Mouse (Mus musculus) stomach, postnatal 0 days (tissue): Measurements from ENCODE around the gene Hdac7. TPM values are rescaled to one million over a fixed set of nuclear protein-coding genes. Genes with fewer than 3 reads are reported as not detected.

ENCODE experiments used
- ATAC-seq: fragments of 200-750 bp; cut with Nextera tagmentation; 2 replicates; pipeline ENCODE4 v1.8.0; 2017; ENCODE audit not compliant: low FRiP score, low TSS enrichment
- DNase-seq: peaks from one replicate; pipeline ENCODE4 v3.0.0-alpha.2; 2016; ENCODE audit warnings: low spot score
- H3K27ac ChIP-seq: fragments of 300-500 bp; sonication (generic); replicated peaks from 2 replicates; pipeline ENCODE4 v1.5.1; 2014; ENCODE audit warnings: mild to moderate bottlenecking, control low read depth
- H3K27me3 ChIP-seq: fragments of 300-500 bp; sonication (generic); 2 replicates; pipeline ENCODE4 v1.6.1; 2014; ENCODE audit warnings: low read length; ENCODE audit not compliant: control insufficient read depth, insufficient read depth
- H3K36me3 ChIP-seq: fragments of 300-500 bp; sonication (generic); 2 replicates; pipeline ENCODE4 v1.6.1; 2014; ENCODE audit warnings: low read length, mixed read lengths; ENCODE audit not compliant: control insufficient read depth, insufficient read depth
- H3K4me1 ChIP-seq: fragments of 300-500 bp; sonication (generic); replicated peaks from 2 replicates; pipeline ENCODE4 v1.6.1; 2014; ENCODE audit warnings: antibody characterized with exemption; ENCODE audit not compliant: control insufficient read depth, insufficient read depth
- H3K4me2 ChIP-seq: fragments of 300-500 bp; sonication (generic); replicated peaks from 2 replicates; pipeline ENCODE4 v1.6.1; 2014; ENCODE audit warnings: low read depth, mild to moderate bottlenecking, control low read depth, moderate library complexity
- H3K4me3 ChIP-seq: fragments of 300-500 bp; sonication (generic); 2 replicates; pipeline ENCODE4 v1.5.1; 2014; ENCODE audit warnings: low read depth, low read length, control low read depth
- H3K9ac ChIP-seq: fragments of 300-500 bp; sonication (generic); 2 replicates; pipeline ENCODE4 v1.6.1; 2014; ENCODE audit warnings: mild to moderate bottlenecking, low read length, control low read depth, mixed read lengths
- H3K9me3 ChIP-seq: fragments of 300-500 bp; sonication (generic); 2 replicates; pipeline ENCODE4 v1.6.1; 2016; ENCODE audit warnings: low read length; ENCODE audit not compliant: control insufficient read depth
- CTCF ChIP-seq: IDR thresholded peaks from 2 replicates; pipeline ENCODE4 v1.5.1; 2016; ENCODE audit warnings: antibody characterized with exemption, low read depth, mild to moderate bottlenecking, moderate library complexity
- EP300 ChIP-seq: optimal IDR thresholded peaks from 2 replicates; pipeline ENCODE3; 2016; ENCODE audit warnings: antibody characterized with exemption
- WGBS: fragments of 180-500 bp; shearing (Covaris S2); extraction: QIAGEN DNeasy Blood & Tissue Kit; methylation state at CpG from one replicate; pipeline ENCODE4 v1.1.7; 2014; 5-methylcytosine and 5-hydroxymethylcytosine counted together
- polyA plus RNA-seq: library from polyadenylated mRNA; unstranded; fragments of >200 nt; fragmentation: Nextera tagmentation; extraction: Ambion mirVana; gene quantifications from 2 replicates; pipeline ENCODE4 v1.2.1, GENCODE M21; 2015

Hdac7 gene
- polyA plus RNA-seq, 1 experiment from 2014 or later = 8.0 TPM

DNA sequence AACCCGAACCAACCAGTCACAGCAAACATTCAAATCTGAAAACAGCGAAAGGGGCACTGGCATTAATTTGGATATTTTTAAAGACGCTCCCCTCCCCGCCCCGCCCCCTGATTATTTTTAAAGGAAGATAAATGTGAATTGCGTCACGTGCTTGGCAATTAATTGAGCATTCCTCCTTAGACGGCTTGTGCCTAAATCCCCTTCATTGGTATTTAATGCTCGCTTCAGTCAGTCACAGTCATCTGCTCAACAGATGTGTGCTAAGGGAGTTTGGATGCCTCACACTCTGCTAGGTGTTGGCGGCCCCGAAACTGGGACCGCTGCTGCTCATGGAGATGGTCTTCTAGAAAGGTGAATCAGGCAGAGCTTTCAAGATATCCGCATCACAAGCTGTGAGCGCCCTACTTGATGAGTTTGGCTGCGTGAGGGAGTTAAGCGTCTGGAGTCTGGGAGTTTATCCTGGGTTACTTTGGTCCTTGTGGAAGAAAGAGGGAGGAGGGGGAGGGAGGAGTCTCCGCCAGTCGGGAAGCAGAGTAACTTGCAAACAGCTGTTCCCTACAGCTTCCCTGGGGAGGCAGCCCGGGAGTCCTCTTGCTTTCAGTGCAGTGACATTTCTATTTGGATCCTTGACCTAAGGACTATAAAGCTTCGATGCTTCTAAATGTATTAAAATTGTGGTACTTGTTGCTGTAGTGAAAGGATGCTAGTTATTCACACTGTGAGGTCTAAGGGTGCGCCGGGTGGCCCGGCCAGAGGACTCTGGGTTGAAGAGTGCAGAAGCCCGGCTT lies 62.1 kb downstream of the Hdac7 start:
- Histone ChIP-seq H3K36me3 (no peaks in the 10 kb centered on the region), H3K9ac (no peak overlapping the region), H3K4me3 (no peak overlapping the region), H3K27me3 (no peaks in the 10 kb centered on the region), H3K4me1 (0 out of 2 replicates have a peak, but pooled peaks cover 2% of the 10 kb centered on the region), H3K27ac (peak overlapping the region; percentile 65), H3K4me2 (peak overlapping the region; percentile 45), H3K9me3 (no peaks in the 10 kb centered on the region)
- TF ChIP-seq EP300 (no peak), CTCF (no peak)
- no peak for ATAC-seq
- DNase-seq = no peak
- 9% methylated on average over 24 of the region's 24 CpGs for WGBS

DNA sequence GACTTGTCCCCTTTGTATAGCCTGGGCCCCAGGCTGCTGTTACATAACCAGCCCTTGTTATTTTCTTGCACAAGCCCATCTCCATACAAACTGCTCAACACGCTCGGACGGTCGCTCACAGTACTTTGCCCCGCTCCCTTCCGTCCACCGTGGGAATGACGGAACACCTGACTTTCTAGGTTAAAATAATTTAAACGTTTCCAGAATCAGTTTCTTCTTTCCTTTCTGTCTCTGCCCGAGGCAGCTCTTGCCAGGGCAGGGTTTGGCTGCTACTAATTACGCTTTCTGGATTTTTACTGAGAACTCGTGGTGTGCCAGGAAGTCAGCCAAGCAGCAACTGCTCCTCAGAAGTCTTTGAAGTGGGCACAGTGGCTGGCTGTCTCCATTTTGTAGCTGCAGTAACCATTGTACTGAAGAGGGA lies 63.7 kb downstream of the Hdac7 start:
- Histone ChIP-seq H3K4me3 (no peak overlapping the region), H3K36me3 (no peaks in the 10 kb centered on the region), H3K9ac (no peak overlapping the region), H3K27me3 (no peaks in the 10 kb centered on the region), H3K9me3 (no peaks in the 10 kb centered on the region), H3K4me1 (0 out of 2 replicates have a peak, but pooled peaks cover 2% of the 10 kb centered on the region), H3K27ac (peak overlapping the region; percentile 49; the same call in 1 of the 2 replicates), H3K4me2 (no peak overlapping the region)
- DNase-seq (no peak), ATAC-seq (no peak)
- no peak for TF ChIP-seq CTCF
- no peak for TF ChIP-seq EP300
- 59% methylated on average over 12 of the region's 12 CpGs for WGBS

DNA sequence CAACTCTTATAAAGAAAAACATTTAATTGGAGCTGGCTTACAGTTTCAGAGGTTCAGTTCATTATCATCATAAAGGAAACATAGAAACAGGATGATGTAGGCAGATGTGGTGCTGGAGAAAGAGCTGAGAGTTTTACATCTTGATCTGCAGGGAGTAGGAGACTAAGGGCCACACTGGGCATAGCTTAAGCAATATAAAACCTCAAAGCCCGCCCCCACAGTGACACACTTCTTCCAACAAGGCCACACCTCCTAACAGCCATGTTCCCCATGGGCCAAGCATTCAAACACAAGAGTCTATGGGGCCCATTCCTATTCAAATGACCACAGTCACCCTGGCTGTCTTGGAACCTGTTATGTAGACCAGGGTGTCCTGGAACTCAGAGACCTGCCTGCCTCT lies 64.7 kb downstream of the Hdac7 start:
- H3K27me3 ChIP-seq = no peaks in the 10 kb centered on the region
- no peaks in the 10 kb centered on the region for H3K36me3 ChIP-seq
- no peak for ATAC-seq
- no peak for TF ChIP-seq CTCF
- TF ChIP-seq EP300 = no peak
- 0 out of 2 replicates have a peak, but pooled peaks cover 2% of the 10 kb centered on the region for H3K4me1 ChIP-seq
- H3K9me3 ChIP-seq = no peaks in the 10 kb centered on the region
- no peak overlapping the region for H3K27ac ChIP-seq
- no peak overlapping the region for H3K4me2 ChIP-seq
- H3K9ac ChIP-seq = no peak overlapping the region
- H3K4me3 ChIP-seq = no peak overlapping the region
- DNase-seq = no peak
- WGBS = 96% methylated on average over 1 of the region's 1 CpGs

DNA sequence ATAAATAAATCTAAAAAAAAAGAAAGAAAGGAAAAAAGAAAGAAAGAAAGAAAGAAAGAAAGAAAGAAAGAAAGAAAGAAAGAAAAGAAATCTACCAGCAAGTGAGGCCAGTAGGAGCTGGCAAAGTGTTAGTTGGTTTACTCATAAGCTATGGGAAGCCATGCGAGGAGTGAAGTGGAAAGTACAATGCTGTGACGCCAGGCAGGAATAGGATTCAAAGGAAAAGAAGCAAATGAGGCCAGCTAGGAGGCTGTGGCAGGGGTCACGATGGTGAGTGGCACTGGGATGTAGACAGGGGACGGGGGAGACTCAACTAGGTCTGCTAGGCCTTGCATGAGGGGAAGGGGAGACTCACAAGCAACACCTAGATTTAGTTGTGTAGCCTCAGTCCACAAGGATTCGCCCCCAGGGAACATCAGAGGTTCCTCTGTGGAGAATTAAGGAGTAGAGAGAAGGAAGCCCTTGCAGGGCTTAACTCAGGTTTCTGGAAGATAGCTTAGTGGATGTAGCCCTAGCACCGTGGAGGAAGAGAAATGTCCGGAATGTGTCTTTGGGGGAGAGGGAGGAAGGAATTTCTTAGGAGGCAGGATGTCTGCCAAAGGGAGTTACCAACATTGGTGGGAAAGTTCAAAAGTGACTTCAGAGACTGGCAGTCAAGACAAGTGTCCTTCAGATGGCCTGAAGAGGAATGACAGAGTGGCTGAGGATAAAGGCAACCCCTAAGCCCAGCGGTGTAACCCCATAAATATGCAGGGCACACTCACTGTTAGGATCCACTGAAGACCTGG lies 65.8 kb downstream of the Hdac7 start, which contains the start of gene Slc48a1:
TSS of gene Slc48a1 (plus strand) at position 210 of the 788 bp plus-strand sequence.
- 70% methylated on average over 8 of the region's 8 CpGs for WGBS
- Histone ChIP-seq H3K27me3 (no peaks in the 10 kb centered on the region), H3K27ac (no peak within 1 kb of the TSS; the same call in 1 of the 2 replicates), H3K4me3 (no peak within 1 kb of the TSS), H3K4me2 (no peak within 1 kb of the TSS), H3K4me1 (0 out of 2 replicates have a peak, but pooled peaks cover 2% of the 10 kb centered on the region), H3K9ac (no peak within 1 kb of the TSS), H3K9me3 (no peaks in the 10 kb centered on the region), H3K36me3 (no peaks in the 10 kb centered on the region)
- DNase-seq = no peak
- TF ChIP-seq EP300 = no peak
- TF ChIP-seq CTCF = no peak
- ATAC-seq = no peak

DNA sequence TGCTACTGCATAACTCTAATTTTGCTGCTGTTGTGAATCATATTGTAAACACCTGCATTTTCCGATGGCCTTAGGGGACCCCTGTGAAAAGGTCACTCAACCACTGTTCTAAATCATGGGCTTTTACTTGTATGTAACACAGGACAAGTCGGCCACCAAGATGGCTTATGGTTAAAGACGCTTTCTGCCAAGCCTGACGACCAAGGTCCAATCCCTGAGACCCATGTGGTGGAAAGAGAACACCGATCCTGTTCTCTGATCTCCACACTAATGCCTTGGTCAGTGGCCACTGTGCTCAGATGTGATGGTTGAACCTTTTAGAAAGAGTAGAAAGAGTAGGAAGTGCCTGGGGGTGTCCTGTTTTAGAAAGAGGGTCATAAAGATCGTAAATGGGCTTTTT lies 67.4 kb downstream of the Hdac7 start:
- no peaks in the 10 kb centered on the region for H3K9me3 ChIP-seq
- 0 out of 2 replicates have a peak, but pooled peaks cover 2% of the 10 kb centered on the region for H3K4me1 ChIP-seq
- DNase-seq = no peak
- H3K27me3 ChIP-seq = no peaks in the 10 kb centered on the region
- TF ChIP-seq EP300 (no peak), CTCF (no peak)
- ATAC-seq = no peak
- no peaks in the 10 kb centered on the region for H3K36me3 ChIP-seq
- H3K4me2 ChIP-seq = no peak overlapping the region
- H3K4me3 ChIP-seq = no peak overlapping the region
- 80% methylated on average over 6 of the region's 6 CpGs for WGBS
- H3K9ac ChIP-seq = no peak overlapping the region
- H3K27ac ChIP-seq = no peak overlapping the region
